Mouse (Mus musculus) v-Abl transformed pro-B cells (cell line): Measurements from ENCODE around the gene Wdr26.

Experiments used
- in situ Hi-C, 2 experiments: fragments of 400-800 bp; cut with MboI; formaldehyde crosslinking; loops; one replicate each; pipeline ENCODE4 v1.15.1; 2025; ENCODE audit not compliant: unreplicated experiment in 2 of 2

The Wdr26 gene

GRCm38 (mm10) chr1:181211403-181211919 lies 340 bp downstream of the Wdr26 start:
- in situ Hi-C loops: no loop called here

GRCm38 (mm10) chr1:181210601-181211402 lies 999 bp downstream of the Wdr26 start:
- in situ Hi-C loops: no loop called here

- in situ Hi-C loops: no loop called here
Observed at GRCm38 (mm10) chr1:181210147-181210546, 1.7 kb downstream of the Wdr26 start.

GRCm38 (mm10) chr1:181199446-181199845 lies 12.4 kb downstream of the Wdr26 start:
- in situ Hi-C loops: no loop called here

- in situ Hi-C loops: loop anchor here in 1 of 2 experiments (10.0 kb wide), 1 partner anchor 1424 kb away; no protein-coding TSS in a partner anchor
Observed at GRCm38 (mm10) chr1:181188925-181189324, 22.9 kb downstream of the Wdr26 start.

- in situ Hi-C loops: loop anchor here in 1 of 2 experiments (25.0 kb wide), 1 partner anchor 692 kb away; no protein-coding TSS in a partner anchor
Observed at GRCm38 (mm10) chr1:181170210-181170609, 41.6 kb downstream of the Wdr26 start.

- in situ Hi-C loops: loop anchor here in 1 of 2 experiments (25.0 kb wide), 1 partner anchor 694 kb away; no protein-coding TSS in a partner anchor
Observed at GRCm38 (mm10) chr1:181168377-181168776, 43.4 kb downstream of the Wdr26 start.

- in situ Hi-C loops: loop anchor here in 1 of 2 experiments (25.0 kb wide), 1 partner anchor 694 kb away; no protein-coding TSS in a partner anchor
Observed at GRCm38 (mm10) chr1:181167816-181168215, 44.0 kb downstream of the Wdr26 start.

GRCm38 (mm10) chr1:181151541-181151940 lies 60.3 kb downstream of the Wdr26 start:
- in situ Hi-C loops: loop anchor here in 1 of 2 experiments (10.0 to 25.0 kb wide), 2 partner anchors 267 to 711 kb away; no protein-coding TSS in a partner anchor

GRCm38 (mm10) chr1:181150827-181151534 lies 60.8 kb downstream of the Wdr26 start:
- in situ Hi-C loops: loop anchor here in 1 of 2 experiments (10.0 to 25.0 kb wide), 2 partner anchors 266 to 711 kb away; no protein-coding TSS in a partner anchor

GRCm38 (mm10) chr1:181150431-181150826 lies 61.4 kb downstream of the Wdr26 start:
- in situ Hi-C loops: loop anchor here in 1 of 2 experiments (10.0 to 25.0 kb wide), 2 partner anchors 266 to 712 kb away; no protein-coding TSS in a partner anchor

GRCm38 (mm10) chr1:181149373-181150017 lies 62.3 kb downstream of the Wdr26 start:
- in situ Hi-C loops: loop anchor here in 1 of 2 experiments (5.0 to 25.0 kb wide), 3 partner anchors 78 to 713 kb away; no protein-coding TSS in a partner anchor

GRCm38 (mm10) chr1:181148540-181148939 lies 63.3 kb downstream of the Wdr26 start:
- in situ Hi-C loops: loop anchor here in 1 of 2 experiments (5.0 kb wide), 1 partner anchor 79 kb away; no protein-coding TSS in a partner anchor

- in situ Hi-C loops: loop anchor here in 1 of 2 experiments (5.0 kb wide), 1 partner anchor 81 kb away; no protein-coding TSS in a partner anchor
Observed at GRCm38 (mm10) chr1:181146187-181146586, 65.6 kb downstream of the Wdr26 start.

GRCm38 (mm10) chr1:181144966-181145365 lies 66.8 kb downstream of the Wdr26 start:
- in situ Hi-C loops: loop anchor here in 1 of 2 experiments (5.0 kb wide), 1 partner anchor 82 kb away; no protein-coding TSS in a partner anchor

GRCm38 (mm10) chr1:181143950-181144836 lies 67.6 kb downstream of the Wdr26 start, which contains the start of the genes Nvl and Cnih4:
Gene Nvl (minus strand): TSS chr1:181144204.
Gene Cnih4 (plus strand): TSS chr1:181144693.
- in situ Hi-C loops: no loop called here

GRCm38 (mm10) chr1:181143609-181143949 lies 68.2 kb downstream of the Wdr26 start:
- in situ Hi-C loops: no loop called here

GRCm38 (mm10) chr1:181138730-181139129 lies 73.1 kb downstream of the Wdr26 start:
- in situ Hi-C loops: no loop called here

GRCm38 (mm10) chr1:181131915-181132314 lies 79.9 kb downstream of the Wdr26 start:
- in situ Hi-C loops: no loop called here
